Mouse (Mus musculus) embryonic facial prominence, embryonic 14.5 days (tissue): ENCODE data around the gene Nexn. TPM values are rescaled to one million over a fixed set of nuclear protein-coding genes. Genes with fewer than 3 reads are reported as not detected.
A peak's percentile ranks its signal among the peaks of the same experiment; 100 is the strongest.
"Not testable (repeated sequence)": the region's sequence is repeated elsewhere in the genome, so short reads cannot be mapped to it uniquely, and the experiment has no call there.

ENCODE experiments used
- ATAC-seq: fragments of 200-750 bp; cut with Nextera tagmentation; 2 replicates; pipeline ENCODE4 v1.8.0; 2017; ENCODE audit warnings: low read depth, moderate number of reproducible peaks, moderate TSS enrichment
- DNase-seq: peaks from one replicate; pipeline ENCODE4 v3.0.0-alpha.2; 2015; ENCODE audit warnings: low spot score
- H3K27ac ChIP-seq: fragments of 300-500 bp; sonication (generic); replicated peaks from 2 replicates; pipeline ENCODE4 v1.5.1; 2014; ENCODE audit warnings: low read depth, mild to moderate bottlenecking, low read length, moderate library complexity
- H3K27me3 ChIP-seq: fragments of 300-500 bp; sonication (generic); replicated peaks from 2 replicates; pipeline ENCODE4 v1.6.1; 2014; ENCODE audit warnings: low read length; ENCODE audit not compliant: control insufficient read depth, insufficient read depth
- H3K36me3 ChIP-seq: fragments of 300-500 bp; sonication (generic); 2 replicates; pipeline ENCODE4 v1.6.1; 2014; ENCODE audit warnings: low read length, mixed read lengths; ENCODE audit not compliant: control insufficient read depth, insufficient read depth
- H3K4me1 ChIP-seq: fragments of 300-500 bp; sonication (generic); 2 replicates; pipeline ENCODE4 v1.6.1; 2014; ENCODE audit warnings: antibody characterized with exemption, low read length; ENCODE audit not compliant: control insufficient read depth, insufficient read depth
- H3K4me2 ChIP-seq: fragments of 300-500 bp; sonication (generic); 2 replicates; pipeline ENCODE4 v1.6.1; 2014; ENCODE audit warnings: low read depth, mild to moderate bottlenecking, low read length, moderate library complexity, mixed read lengths
- H3K4me3 ChIP-seq: fragments of 300-500 bp; sonication (generic); 2 replicates; pipeline ENCODE4 v1.5.1; 2014; ENCODE audit warnings: low read depth, mild to moderate bottlenecking, low read length
- H3K9ac ChIP-seq: fragments of 300-500 bp; sonication (generic); 2 replicates; pipeline ENCODE4 v1.6.1; 2014; ENCODE audit warnings: low read depth, mild to moderate bottlenecking, low read length, moderate library complexity, mixed read lengths
- H3K9me3 ChIP-seq: fragments of 300-500 bp; sonication (generic); 2 replicates; pipeline ENCODE4 v1.6.1; 2016; ENCODE audit warnings: low read length; ENCODE audit not compliant: control insufficient read depth
- WGBS: fragments of 180-500 bp; shearing (Covaris S2); extraction: QIAGEN DNeasy Blood & Tissue Kit; methylation state at CpG from one replicate; pipeline ENCODE4 v1.1.7; 2014; 5-methylcytosine and 5-hydroxymethylcytosine counted together
- polyA plus RNA-seq: library from polyadenylated mRNA; unstranded; fragments of >200 nt; fragmentation: Nextera tagmentation; extraction: Ambion mirVana; gene quantifications from 2 replicates; pipeline ENCODE4 v1.2.1, GENCODE M21; 2014

The Nexn gene
- polyA plus RNA-seq = 30.8 and 42.0 TPM in 2 replicates

GRCm38 (mm10) chr3:152266036-152266421, at the start of gene Nexn:
Nexn (minus strand) TSS chr3:152266350.
- H3K9me3 ChIP-seq = no peaks in the 10 kb centered on the region
- H3K4me2 ChIP-seq = peak within 1 kb of the TSS; percentile 93
- H3K27ac ChIP-seq = peak within 1 kb of the TSS; percentile 71
- peaks cover 20% of the 10 kb centered on the region for H3K27me3 ChIP-seq
- ATAC-seq (peak; percentile 23), DNase-seq (peak; percentile 50)
- H3K4me3 ChIP-seq = peak within 1 kb of the TSS; percentile 59
- 3% methylated on average over 13 of the region's 13 CpGs for WGBS
- no peaks in the 10 kb centered on the region for H3K36me3 ChIP-seq
- H3K9ac ChIP-seq = peak within 1 kb of the TSS; percentile 81
- H3K4me1 ChIP-seq = peaks cover 3% of the 10 kb centered on the region; the same call in 1 of the 2 replicates

- 8% methylated on average over 7 of the region's 7 CpGs for WGBS
- H3K9me3 ChIP-seq = no peaks in the 10 kb centered on the region
- peaks cover 23% of the 10 kb centered on the region for H3K36me3 ChIP-seq
- DNase-seq (peak; percentile 88), ATAC-seq (peak; percentile 96)
- H3K27ac ChIP-seq = no peak overlapping the region
- no peak overlapping the region for H3K4me2 ChIP-seq
- no peaks in the 10 kb centered on the region for H3K27me3 ChIP-seq
- H3K9ac ChIP-seq = no peak overlapping the region
- no peaks in the 10 kb centered on the region for H3K4me1 ChIP-seq
- H3K4me3 ChIP-seq = no peak overlapping the region
Observed at GRCm38 (mm10) chr3:152315613-152316012, 49.5 kb upstream of the Nexn start.

- H3K4me1 ChIP-seq, H3K9me3 ChIP-seq, H3K4me2 ChIP-seq, DNase-seq, ATAC-seq, H3K9ac ChIP-seq, H3K27me3 ChIP-seq, H3K27ac ChIP-seq, H3K4me3 ChIP-seq: not testable (repeated sequence)
- peaks cover 19% of the 10 kb centered on the region for H3K36me3 ChIP-seq
- 84% methylated on average over 14 of the region's 14 CpGs for WGBS
Observed at GRCm38 (mm10) chr3:152314666-152315065, 48.5 kb upstream of the Nexn start.

GRCm38 (mm10) chr3:152309250-152309645, 43.1 kb upstream of the Nexn start:
- Histone ChIP-seq H3K4me2 (no peak overlapping the region), H3K4me1 (no peaks in the 10 kb centered on the region), H3K9ac (no peak overlapping the region), H3K27ac (peak overlapping the region; percentile 11; the same call in 1 of the 2 replicates), H3K27me3 (no peaks in the 10 kb centered on the region), H3K36me3 (0 out of 2 replicates have a peak, but pooled peaks cover 19% of the 10 kb centered on the region), H3K9me3 (no peaks in the 10 kb centered on the region), H3K4me3 (no peak overlapping the region)
- WGBS = 90% methylated on average over 9 of the region's 9 CpGs
- DNase-seq (no peak), ATAC-seq (no peak)

GRCm38 (mm10) chr3:152308485-152309249, 42.5 kb upstream of the Nexn start:
- Histone ChIP-seq H3K36me3 (0 out of 2 replicates have a peak, but pooled peaks cover 16% of the 10 kb centered on the region), H3K4me3 (no peak overlapping the region), H3K27ac (peak overlapping the region; percentile 11; the same call in 1 of the 2 replicates), H3K27me3 (no peaks in the 10 kb centered on the region), H3K9ac (no peak overlapping the region), H3K9me3 (no peaks in the 10 kb centered on the region), H3K4me2 (no peak overlapping the region), H3K4me1 (no peaks in the 10 kb centered on the region)
- DNase-seq (peak; percentile 89), ATAC-seq (peak; percentile 92)
- WGBS = 36% methylated on average over 10 of the region's 10 CpGs

- H3K4me1 ChIP-seq = no peaks in the 10 kb centered on the region
- no peak overlapping the region for H3K4me2 ChIP-seq
- no peak overlapping the region for H3K9ac ChIP-seq
- no peaks in the 10 kb centered on the region for H3K27me3 ChIP-seq
- no peaks in the 10 kb centered on the region for H3K9me3 ChIP-seq
- H3K4me3 ChIP-seq = no peak overlapping the region
- WGBS = 75% methylated on average over 4 of the region's 4 CpGs
- H3K27ac ChIP-seq = no peak overlapping the region
- no peak for ATAC-seq
- no peak for DNase-seq
- peaks cover 20% of the 10 kb centered on the region; the same call in 1 of the 2 replicates for H3K36me3 ChIP-seq
Observed at GRCm38 (mm10) chr3:152305971-152306370, 39.8 kb upstream of the Nexn start.

- H3K4me2 ChIP-seq = no peak overlapping the region
- 82% methylated on average over 8 of the region's 8 CpGs for WGBS
- ATAC-seq (no peak), DNase-seq (no peak)
- peak overlapping the region; percentile 52; the same call in 1 of the 2 replicates for H3K27ac ChIP-seq
- H3K9me3 ChIP-seq = no peaks in the 10 kb centered on the region
- H3K27me3 ChIP-seq = no peaks in the 10 kb centered on the region
- H3K36me3 ChIP-seq = peaks cover 23% of the 10 kb centered on the region; the same call in 1 of the 2 replicates
- H3K9ac ChIP-seq = no peak overlapping the region
- H3K4me3 ChIP-seq = no peak overlapping the region
- H3K4me1 ChIP-seq = no peaks in the 10 kb centered on the region
Observed at GRCm38 (mm10) chr3:152305080-152305479, 38.9 kb upstream of the Nexn start.

GRCm38 (mm10) chr3:152304093-152304815, 38.1 kb upstream of the Nexn start:
- Histone ChIP-seq H3K27ac (peak overlapping the region; percentile 52; the same call in 1 of the 2 replicates), H3K4me1 (no peaks in the 10 kb centered on the region), H3K9me3 (no peaks in the 10 kb centered on the region), H3K4me2 (no peak overlapping the region), H3K36me3 (peaks cover 23% of the 10 kb centered on the region; the same call in 1 of the 2 replicates), H3K4me3 (no peak overlapping the region), H3K9ac (no peak overlapping the region), H3K27me3 (no peaks in the 10 kb centered on the region)
- WGBS = 43% methylated on average over 6 of the region's 6 CpGs
- peak; percentile 51 for DNase-seq
- 0 out of 2 replicates have a peak, but pooled peaks have one; percentile 38 for ATAC-seq
